Mouse (Mus musculus): ENCODE data around the gene Il31ra. TPM values are rescaled to one million over a fixed set of nuclear protein-coding genes. Genes with fewer than 3 reads are reported as not detected.
A peak's percentile ranks its signal among the peaks of the same experiment; 100 is the strongest.

Il31ra gene
- total RNA-seq, 2 experiments from 2014 or later, result 0.42 to 0.91 TPM

- no peak for ATAC-seq (replicated peaks; ENCODE audit: low FRiP score, poor library complexity, severe bottlenecking)
Observed at GRCm38 (mm10) chr13:112570768-112571167, 23.4 kb downstream of the Il31ra start.

DNA sequence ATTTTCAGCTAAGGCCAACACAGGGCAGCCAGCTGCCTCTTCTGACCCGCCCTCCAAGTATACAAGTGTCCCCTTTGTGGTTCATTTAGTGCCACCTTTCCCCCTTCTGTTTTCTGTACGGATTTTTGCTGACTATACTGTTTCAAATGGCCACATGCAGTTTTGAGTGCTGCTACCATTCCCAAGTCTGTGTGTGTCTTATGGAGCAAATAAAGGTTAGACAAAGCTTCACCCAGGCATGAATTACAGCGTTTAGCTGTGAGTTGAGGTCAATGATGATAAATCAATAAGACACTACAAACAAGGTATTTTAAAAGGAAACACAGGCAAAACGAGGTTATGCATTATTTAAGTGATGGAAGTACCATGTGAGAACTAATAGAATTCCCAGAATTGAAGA, 24.6 kb downstream of the Il31ra start:
- no peak for ATAC-seq (replicated peaks; ENCODE audit: low FRiP score, poor library complexity, severe bottlenecking)

DNA sequence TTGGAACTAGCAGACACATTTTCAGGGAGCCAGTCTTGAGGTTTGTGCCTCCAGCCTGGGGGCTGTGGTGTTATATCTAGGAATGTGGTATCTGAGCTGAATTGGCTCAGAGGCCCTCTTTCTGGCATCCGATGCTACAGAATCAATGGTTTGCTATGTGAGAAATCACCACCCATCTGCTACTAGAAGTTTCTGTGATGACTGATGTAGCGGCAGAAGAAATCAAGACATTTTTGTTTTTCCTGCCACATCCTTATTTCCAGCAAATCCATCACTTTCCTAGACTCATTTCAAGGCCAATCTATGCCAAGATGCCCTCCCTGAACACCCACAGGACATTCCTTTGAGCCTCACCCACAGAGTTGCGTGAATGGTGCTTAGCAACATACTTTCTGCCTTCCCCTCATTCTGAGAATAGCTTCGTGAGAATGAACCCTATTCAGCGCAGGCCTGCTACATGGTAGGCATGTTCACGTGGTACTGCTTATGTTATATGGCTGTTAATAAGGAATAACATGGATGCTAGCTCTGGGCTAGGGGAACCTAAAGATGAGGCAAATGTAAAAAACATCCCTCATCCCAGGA, 33.5 kb downstream of the Il31ra start:
- no peak for ATAC-seq (replicated peaks; ENCODE audit: low FRiP score, poor library complexity, severe bottlenecking)

- no peak for ATAC-seq (replicated peaks; ENCODE audit: low FRiP score, poor library complexity, severe bottlenecking)
Observed at GRCm38 (mm10) chr13:112556501-112556900, 37.7 kb downstream of the Il31ra start.

GRCm38 (mm10) chr13:112553304-112553703, 40.9 kb downstream of the Il31ra start:
- ATAC-seq (replicated peaks; ENCODE audit: low FRiP score, poor library complexity, severe bottlenecking), result no peak

DNA sequence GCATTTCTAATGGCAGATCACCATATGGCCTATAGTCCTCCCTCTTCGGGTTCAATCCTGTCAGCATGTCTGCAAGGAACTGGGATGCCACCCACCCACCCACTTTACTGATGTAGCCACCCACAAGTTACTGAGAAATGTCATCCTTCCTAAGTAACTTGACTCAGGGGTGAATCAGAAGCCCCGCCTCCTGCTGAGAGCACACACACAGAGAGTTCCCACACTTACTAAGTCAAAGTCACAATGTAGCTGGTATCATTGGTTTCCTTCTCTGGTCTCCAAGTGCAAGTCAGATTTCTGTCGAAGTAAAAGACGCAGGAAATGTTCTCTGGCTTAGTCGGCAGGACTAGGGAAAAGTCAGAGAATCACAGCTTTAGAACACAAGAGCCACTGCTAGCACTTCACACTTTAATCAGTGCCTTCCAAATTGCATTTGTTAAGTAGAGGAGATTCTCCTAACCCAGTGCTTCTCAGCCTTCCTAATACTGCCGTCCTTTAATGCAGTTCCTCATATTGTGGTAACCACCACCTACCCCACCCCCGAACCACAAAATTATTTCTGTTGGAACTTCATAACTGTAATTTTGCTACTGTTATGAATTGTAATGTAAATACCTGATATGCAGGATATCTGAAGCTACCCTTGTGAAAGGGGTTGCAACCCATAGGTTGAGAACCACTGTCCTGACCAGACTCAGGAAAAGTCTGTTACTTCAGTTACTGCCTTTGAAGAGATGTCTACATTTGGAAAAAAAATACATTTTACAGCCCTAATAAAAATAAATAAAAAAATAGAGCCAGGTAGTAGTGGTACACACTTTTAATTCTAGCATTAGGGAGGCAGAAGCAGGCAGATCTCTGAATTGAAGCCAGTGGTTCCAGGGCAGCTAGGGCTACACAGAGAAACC, 42.3 kb downstream of the Il31ra start:
- no peak for ATAC-seq (replicated peaks; ENCODE audit: low FRiP score, poor library complexity, severe bottlenecking)

DNA sequence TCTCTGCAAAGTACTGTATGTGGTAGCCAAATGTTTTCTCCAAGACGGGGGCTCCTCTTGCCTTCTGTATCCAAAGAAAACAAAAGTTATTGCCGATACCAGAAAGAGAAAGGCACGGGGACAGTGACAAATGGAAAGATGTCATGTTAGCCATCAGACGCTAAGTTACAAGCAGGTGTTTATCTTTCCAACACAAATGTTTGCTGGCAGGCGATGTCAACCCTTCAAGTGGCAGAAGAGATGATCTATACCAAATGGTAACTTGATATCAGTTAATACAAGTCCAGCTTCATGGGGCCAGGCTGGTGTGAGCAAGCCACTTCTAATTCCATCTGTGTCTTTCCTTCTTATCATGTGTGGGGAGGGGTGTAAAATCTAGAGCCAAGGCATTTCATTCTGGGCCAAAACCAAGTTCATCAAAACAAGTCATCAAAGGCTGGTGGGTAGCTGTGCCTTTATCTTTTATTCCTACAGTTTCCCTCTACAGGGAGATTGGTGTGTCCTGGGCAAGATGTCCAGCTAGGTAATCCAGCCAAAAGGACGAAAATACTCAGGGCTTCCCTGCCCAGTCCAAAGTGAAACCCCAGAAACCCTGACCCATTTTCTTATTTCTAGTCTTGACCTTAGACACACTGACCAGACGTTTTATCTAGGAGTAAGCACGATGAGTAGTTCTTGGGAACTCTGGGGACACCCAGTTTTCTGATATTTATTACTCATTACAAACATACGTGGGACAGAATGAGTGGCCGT, 52.8 kb downstream of the Il31ra start:
- ATAC-seq (replicated peaks; ENCODE audit: low FRiP score, poor library complexity, severe bottlenecking), result peak; percentile 71

DNA sequence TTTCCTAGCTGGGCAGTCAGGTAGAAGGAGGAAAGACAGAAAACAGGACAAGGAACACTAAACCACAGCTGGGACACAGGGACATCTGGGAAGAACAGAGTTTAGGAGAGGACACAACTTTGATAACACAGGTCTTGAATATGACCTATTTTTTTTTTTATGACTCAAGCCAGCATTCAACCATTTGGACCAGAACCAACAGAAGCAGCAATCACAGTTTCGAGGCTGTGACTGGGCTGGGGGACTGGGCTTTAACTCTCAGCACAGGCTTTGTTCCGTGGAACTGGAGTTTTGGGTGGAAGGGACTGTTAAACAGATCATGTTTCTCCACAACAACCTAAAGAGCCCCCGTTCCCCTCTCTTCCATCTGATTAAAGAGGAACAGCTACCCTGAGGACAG, 53.5 kb downstream of the Il31ra start:
- ATAC-seq (replicated peaks; ENCODE audit: low FRiP score, poor library complexity, severe bottlenecking), result no peak

GRCm38 (mm10) chr13:112537065-112537464, 57.1 kb downstream of the Il31ra start:
- no peak for ATAC-seq (replicated peaks; ENCODE audit: low FRiP score, poor library complexity, severe bottlenecking)

DNA sequence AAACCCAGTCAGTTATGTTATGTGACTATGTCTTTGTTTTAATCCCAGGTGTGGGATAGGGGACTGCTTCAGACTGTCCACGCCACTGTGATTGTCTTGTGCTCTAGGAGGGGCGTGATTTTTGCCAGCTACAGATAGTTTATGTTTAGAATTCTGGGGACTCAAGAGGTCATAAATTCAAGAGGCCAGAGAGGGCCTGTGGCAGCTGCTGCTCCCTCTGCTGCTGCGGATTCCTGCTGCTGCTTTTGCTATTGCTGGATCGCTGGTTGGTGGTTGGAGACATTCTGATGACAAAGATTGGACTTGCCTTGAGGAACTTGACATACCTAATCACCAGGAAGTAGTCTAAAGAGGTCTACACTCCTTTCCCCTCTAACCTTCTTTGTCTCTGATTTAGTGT, 57.5 kb downstream of the Il31ra start:
- ATAC-seq (replicated peaks; ENCODE audit: low FRiP score, poor library complexity, severe bottlenecking), result no peak

- ATAC-seq (replicated peaks; ENCODE audit: low FRiP score, poor library complexity, severe bottlenecking), result no peak
Observed at GRCm38 (mm10) chr13:112533556-112533955, 60.6 kb downstream of the Il31ra start.

- no peak for ATAC-seq (replicated peaks; ENCODE audit: low FRiP score, poor library complexity, severe bottlenecking)
Observed at GRCm38 (mm10) chr13:112532235-112532634, 61.9 kb downstream of the Il31ra start.

DNA sequence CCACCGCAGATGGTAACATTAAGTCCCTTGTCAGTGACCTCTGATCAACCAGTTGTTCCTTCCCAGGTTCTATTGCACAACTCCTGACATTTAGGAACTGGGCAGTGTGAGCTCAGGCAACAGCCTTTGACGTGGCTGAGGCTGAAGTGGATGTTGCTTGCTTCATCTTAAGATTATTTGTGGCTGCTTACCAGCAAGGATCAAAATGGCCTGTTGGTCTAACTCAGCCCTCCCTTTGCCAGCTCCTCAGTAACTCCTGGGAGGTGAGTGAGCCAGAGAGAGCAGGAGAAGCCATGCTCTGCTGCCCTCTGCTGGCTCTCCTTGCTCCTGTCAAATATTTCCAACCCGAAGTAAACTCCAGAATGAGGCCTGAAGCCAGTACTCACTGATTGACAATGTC, 64.3 kb downstream of the Il31ra start:
- ATAC-seq (replicated peaks; ENCODE audit: low FRiP score, poor library complexity, severe bottlenecking), result peak; percentile 52

DNA sequence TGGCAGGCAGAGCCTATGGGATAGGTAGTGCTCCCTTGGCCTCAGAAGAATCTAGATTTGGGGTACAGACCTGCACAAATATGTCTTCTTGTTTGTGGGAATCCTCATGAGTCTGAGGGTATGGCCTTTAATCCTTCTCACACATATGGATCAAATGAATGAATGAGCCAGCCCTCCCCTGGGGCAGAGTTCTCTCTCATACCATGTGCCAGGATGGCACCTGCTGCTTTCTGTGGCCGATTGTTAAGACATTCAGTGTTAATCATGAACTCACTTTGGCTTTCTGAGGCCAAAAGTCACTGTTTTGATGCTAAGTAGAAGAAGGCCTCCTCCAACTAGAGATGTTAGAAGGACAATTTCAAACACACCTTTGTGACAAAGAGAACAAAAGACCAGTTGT, 67.0 kb downstream of the Il31ra start:
- ATAC-seq (replicated peaks; ENCODE audit: low FRiP score, poor library complexity, severe bottlenecking), result no peak

DNA sequence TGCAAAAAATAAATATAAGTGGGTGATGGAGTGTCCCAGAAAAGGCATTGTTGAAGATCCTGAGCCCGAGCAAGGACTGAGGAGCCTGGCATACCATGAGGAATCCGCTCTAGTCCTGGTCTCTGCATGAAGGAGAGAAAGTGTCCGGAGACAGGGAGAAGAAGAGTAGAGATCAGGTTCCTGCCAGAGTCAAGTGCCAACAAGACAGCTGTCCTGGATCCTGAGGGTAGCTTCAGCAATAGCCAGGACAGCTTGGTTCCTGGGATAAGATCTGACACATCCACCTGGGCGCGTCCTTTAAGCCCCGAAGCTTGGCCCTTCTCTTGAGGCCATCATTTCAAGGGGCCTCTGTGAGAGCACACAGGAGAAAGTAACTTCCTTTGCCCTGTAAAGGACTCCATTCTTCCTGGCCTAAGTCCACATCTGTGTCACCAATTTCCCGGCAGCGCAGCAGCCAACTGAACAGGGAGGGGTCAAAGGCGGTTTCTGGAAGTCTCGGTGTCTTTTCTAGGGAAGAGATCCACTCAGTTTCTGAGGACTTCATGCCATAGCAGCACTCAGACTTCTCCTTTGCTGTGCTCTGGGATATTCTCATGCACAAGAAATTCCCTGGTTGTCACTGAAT, 70.7 kb downstream of the Il31ra start:
- no peak for ATAC-seq (replicated peaks; ENCODE audit: low FRiP score, poor library complexity, severe bottlenecking)

DNA sequence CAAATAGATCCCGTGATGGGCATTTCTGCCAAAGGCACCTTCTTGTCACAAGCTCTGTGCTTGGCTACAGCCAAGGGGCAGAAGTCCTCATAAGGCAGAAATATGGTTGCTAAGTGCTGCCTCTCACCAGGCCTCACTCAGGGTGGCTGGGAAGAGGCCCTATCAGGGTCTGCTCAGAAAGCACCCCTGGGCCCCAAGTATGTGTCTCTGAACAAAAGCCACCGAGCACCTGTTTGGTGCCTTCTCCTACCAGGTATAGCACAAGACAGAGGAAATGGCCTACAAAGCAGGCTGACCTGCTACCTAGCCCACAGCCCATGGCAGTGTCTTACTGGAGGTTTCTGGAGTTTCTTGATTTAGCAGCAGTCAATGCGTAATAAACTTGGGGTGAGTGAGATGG, 71.3 kb downstream of the Il31ra start:
- no peak for ATAC-seq (replicated peaks; ENCODE audit: low FRiP score, poor library complexity, severe bottlenecking)

DNA sequence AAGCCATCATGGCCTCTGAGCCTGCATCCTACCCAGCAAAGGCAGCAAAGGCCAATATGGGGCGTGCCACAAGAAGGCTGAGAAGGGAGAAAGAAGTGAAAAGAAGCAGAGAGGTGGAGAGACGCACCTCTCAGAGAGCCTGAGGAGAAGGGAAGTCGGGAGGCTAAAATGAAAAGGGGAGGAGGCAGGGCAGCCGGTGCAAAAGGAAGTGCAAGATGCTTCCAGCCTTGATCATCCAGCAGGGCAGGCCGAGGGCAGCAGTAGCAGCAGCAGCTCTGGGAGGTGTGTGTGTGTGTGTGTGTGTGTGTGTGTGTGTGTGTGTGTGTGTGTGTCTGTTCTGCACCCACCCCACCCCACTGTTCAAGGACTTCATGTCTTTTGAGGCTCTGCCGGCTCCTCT, 71.9 kb downstream of the Il31ra start:
- no peak for ATAC-seq (replicated peaks; ENCODE audit: low FRiP score, poor library complexity, severe bottlenecking)

DNA sequence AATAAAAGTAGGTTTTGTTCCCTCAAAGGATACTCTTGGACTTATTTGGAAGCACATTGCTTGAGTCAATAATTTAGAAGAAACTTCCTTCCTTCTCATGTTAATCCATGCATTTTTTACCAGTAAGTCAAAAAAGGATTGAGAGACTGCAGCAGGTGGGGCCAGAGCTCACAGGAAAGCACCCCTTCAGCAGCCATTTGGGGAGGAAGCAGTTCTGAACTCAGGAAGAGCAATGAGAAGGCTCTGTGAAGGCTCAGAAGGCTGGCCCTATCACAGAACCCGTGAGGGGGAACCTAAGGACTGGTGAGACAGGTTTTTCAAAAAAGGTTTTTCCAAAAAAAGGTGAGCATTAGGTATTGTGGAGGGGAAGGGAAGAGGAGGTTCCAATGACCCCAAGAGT, 79.6 kb downstream of the Il31ra start:
- ATAC-seq (replicated peaks; ENCODE audit: low FRiP score, poor library complexity, severe bottlenecking), result no peak

DNA sequence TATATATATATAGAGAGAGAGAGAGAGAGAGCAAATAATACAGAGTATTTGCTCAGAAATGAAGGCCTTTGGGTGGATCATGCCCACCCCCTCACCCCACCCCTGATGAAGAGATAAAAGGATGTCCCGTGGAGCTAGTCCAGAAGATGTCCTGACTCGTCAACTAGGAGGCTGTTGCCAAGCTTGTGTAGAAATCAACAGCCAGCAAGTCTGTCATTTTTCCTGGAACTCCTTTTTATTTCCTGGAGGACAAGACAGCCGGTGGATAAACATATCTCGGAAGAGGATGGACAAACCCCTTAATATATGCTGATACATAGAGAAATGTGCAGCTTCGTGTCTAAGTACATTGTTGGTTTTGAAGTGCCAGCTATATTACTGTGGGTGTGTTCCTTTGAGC, 81.3 kb downstream of the Il31ra start:
- no peak for ATAC-seq (replicated peaks; ENCODE audit: low FRiP score, poor library complexity, severe bottlenecking)

GRCm38 (mm10) chr13:112511810-112512209, 82.3 kb downstream of the Il31ra start:
- no peak for ATAC-seq (replicated peaks; ENCODE audit: low FRiP score, poor library complexity, severe bottlenecking)
